Mouse (Mus musculus): ENCODE results near the gene Anxa8.

Anxa8 gene

DNA sequence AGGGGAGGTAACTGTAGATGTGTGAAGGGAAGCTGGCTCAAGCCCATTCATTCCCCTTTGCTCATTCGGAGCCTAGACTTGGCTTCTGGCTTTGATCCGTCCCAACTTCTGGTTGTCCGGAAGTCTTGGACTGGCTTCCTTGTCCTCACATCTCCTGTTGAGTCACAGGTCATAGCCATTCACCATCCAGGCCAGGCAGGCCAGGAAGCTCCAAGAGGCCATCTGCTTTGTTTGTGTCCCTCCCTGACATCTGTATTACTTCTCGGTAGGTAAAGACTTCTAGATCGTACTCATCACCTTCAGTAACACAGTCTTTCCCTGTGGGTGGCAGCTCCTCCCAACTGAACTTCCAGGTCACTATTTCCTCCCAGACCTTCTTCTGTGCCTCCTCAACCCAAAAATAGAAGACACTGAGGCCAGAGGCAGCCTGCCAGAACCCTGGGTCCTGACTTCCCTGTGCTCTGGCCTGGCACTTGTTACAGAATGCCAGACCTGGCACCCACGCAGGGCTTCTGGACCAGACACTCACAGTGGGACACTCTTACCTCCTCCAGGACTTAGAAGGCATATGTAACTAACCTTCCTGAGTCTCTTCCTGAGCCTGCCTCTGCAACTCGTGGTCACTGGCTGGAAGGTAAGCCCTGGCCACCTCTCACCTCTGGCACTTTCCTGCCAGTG lies 33.4 kb downstream of the Anxa8 start:
- no peak for DNase-seq (ENCODE audit: low spot score)

- no peak for DNase-seq (ENCODE audit: low spot score)
These were observed 34.5 kb downstream of the Anxa8 start for GRCm38 (mm10) chr14:34120016-34120910.

GRCm38 (mm10) chr14:34120923-34121351 lies 35.2 kb downstream of the Anxa8 start:
- no peak for DNase-seq (ENCODE audit: low spot score)

DNA sequence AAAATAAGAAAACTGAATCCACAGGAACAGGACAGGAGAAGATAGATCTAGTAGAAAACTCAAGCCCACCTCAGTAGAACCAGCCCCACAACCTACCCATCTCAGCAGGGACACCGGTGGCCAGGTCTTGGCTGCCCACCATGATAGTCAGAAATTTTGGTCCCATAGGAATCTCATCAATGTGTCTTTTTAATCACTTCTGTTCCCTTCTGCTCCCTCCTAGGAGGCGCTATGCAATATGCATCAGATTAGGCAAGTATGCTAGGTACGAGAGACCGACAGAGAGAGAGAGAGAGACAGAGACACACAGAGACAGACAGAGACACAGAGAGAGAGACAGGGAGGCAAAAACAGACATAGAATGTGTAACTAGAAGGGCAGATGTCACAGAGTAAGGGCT lies 35.9 kb downstream of the Anxa8 start:
- DNase-seq (ENCODE audit: low spot score), result no peak

- DNase-seq (ENCODE audit: low spot score), result no peak
These were observed 45.4 kb downstream of the Anxa8 start for GRCm38 (mm10) chr14:34131216-34131615.

- no peak for DNase-seq (ENCODE audit: low spot score)
These were observed 49.6 kb downstream of the Anxa8 start for GRCm38 (mm10) chr14:34135391-34135790.

- DNase-seq (ENCODE audit: low spot score), result no peak
These were observed 54.2 kb downstream of the Anxa8 start for GRCm38 (mm10) chr14:34139671-34140664.

GRCm38 (mm10) chr14:34142316-34142715 lies 56.5 kb downstream of the Anxa8 start:
- DNase-seq (ENCODE audit: low spot score), result no peak

DNA sequence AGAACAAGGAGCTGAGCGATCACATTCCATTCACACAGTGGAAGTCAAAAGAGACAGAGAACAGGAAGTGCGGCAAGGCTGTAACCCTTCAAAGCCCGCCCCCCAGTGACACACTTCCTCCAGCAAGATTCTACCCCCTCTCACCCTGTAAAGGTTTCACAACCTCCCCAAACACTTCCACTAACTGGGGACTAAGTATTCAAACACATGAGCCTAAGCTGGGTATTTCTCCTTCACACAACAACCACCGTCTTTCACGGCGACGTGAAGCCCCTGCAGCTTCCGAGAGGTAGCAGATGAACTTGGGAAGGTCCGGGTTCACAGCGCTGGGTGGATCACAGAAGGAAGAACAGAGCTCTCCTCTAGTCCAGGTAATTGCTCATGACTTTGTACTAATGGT lies 57.1 kb downstream of the Anxa8 start:
- no peak for DNase-seq (ENCODE audit: low spot score)

Measured in yolk sac, embryonic 10.5 days (tissue).